Mouse (Mus musculus) G1E (cell line): ENCODE data around the gene Slc7a6.

Experiments
- CTCF ChIP-seq: IDR thresholded peaks from 2 replicates; pipeline ENCODE4 v1.5.1; 2012; ENCODE audit warnings: low read depth, low read length, inconsistent platforms, mixed read lengths
- TAL1 ChIP-seq: conservative IDR thresholded peaks from 2 replicates; pipeline ENCODE4 v1.6.1; 2012; ENCODE audit warnings: low read depth, low read length, inconsistent platforms, mixed read lengths

GRCm38 (mm10) chr8:106138616-106139015 lies 30.0 kb upstream of the Slc7a6 start:
- TF ChIP-seq CTCF (no peak), TAL1 (no peak)
